ENCODE assay signal across 18 mouse cellular contexts in the genomic region with DNA sequence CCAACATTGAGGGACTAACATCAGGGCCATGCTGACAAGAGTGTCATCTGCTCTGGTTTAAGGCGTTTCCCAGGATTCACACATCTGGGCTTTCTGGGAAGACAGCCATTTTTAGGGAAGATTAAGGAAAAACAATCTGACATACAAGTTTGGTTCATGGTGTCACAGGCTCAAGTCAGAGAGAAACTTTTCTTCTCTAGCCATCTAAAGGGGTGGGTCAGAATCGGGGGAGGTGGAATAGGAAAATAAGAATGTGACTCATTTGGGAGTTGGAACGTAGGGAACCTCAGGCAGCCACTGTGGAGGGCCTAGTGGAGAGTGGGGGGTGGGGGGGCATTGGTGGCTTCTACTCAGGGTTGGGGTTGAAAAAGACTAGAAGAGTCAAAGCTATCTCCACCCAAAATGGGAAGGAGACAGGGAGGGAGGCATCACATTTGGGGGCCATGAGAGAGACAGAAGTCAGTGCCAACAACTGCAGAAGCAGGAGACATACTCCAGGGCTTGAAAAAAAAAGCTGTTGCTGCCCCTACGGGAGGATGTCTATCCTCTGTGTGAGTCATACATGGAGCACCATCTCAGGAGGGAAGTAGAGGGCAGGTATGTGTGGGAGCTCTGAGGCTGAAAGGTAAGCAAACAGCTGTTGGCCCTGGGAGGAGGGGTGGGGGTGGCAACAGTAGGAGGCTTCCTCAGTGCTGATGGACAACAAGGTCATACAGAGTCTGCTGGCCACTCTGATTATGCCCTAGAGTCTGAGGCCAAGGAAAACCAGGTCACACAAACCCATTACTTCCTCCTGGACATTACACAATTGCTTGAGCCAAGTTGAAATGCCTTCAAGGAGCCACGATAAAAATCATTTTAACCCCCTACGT.
DNase-seq lines count a peak whose midpoint lies in the region; ATAC-seq lines count a peak whose summit lies in the region.
"Had no signal": no experiment of that assay in that cellular context is flagged by ENCODE, and none has a peak within 500 bp of the region (broad histone marks: within the 10 kb centered on the region; RNA-seq: fewer than 3 reads in every experiment).

No protein-coding gene starts in this region.

- H3K9ac ChIP-seq in kidney, embryonic 14.5 days (ENCODE audit: low read depth, low read length): no peak overlapping the region
- H3K9ac ChIP-seq: embryonic facial prominence, embryonic 12.5 days; hindbrain, embryonic 12.5 days; midbrain, embryonic 15.5 days; neural tube, embryonic 15.5 days had no signal

- no peak overlapping the region for H3K27ac ChIP-seq in kidney, embryonic 14.5 days (ENCODE audit: low read depth, low read length)
- H3K27ac ChIP-seq: embryonic facial prominence, embryonic 12.5 days; hindbrain, embryonic 12.5 days; left cerebral cortex, adult 2 months; midbrain, embryonic 15.5 days; neural tube, embryonic 15.5 days had no signal

- WGBS in kidney, embryonic 14.5 days: 77% methylated on average over 6 of the region's 6 CpGs

- H3K4me1 ChIP-seq in kidney, embryonic 14.5 days (ENCODE audit: control insufficient read depth, insufficient read depth, low read length): no peaks in the 10 kb centered on the region
- H3K4me1 ChIP-seq: embryonic facial prominence, embryonic 12.5 days; hindbrain, embryonic 12.5 days; midbrain, embryonic 15.5 days; neural tube, embryonic 15.5 days had no signal

- ATAC-seq in granulocyte monocyte progenitor cell, adult 5-6 weeks (replicated peaks; ENCODE audit: poor library complexity, severe bottlenecking): peak; percentile 45
- no peak for ATAC-seq in kidney, embryonic 14.5 days (ENCODE audit: low FRiP score, low TSS enrichment)
- ATAC-seq: CD4-positive, CD25-positive, alpha-beta regulatory T cell, adult 4 months; forebrain, embryonic 14.5 days; midbrain, embryonic 15.5 days had no signal

- no peaks in the 10 kb centered on the region for H3K27me3 ChIP-seq in kidney, embryonic 14.5 days (ENCODE audit: control insufficient read depth, insufficient read depth, low read length)
- H3K27me3 ChIP-seq: embryonic facial prominence, embryonic 12.5 days; hindbrain, embryonic 12.5 days; midbrain, embryonic 15.5 days; neural tube, embryonic 15.5 days had no signal

- DNase-seq in gastrocnemius, postnatal 25 days: peak; percentile 19
- DNase-seq in gastrocnemius, adult 8-10 months (ENCODE audit: low spot score in 2 of 2): no peak
- peak; percentile 8 to 42 for DNase-seq in lung, adult 18-20 months
- no peak for DNase-seq in lung, postnatal 14 days
- peak; percentile 74 for DNase-seq in skeletal muscle tissue, adult 2 months (ENCODE audit: low read depth, low spot score)
- DNase-seq in c-Kit-positive CD71-positive TER-119-positive erythroid progenitor cells, embryonic 14.5 days (ENCODE audit: low spot score): no peak
- DNase-seq: cerebellum, postnatal 10 days; kidney, adult 11 months; kidney, postnatal 4 days had no signal

- no peaks in the 10 kb centered on the region for H3K36me3 ChIP-seq in kidney, embryonic 14.5 days (ENCODE audit: control insufficient read depth, insufficient read depth, low read length)
- H3K36me3 ChIP-seq: embryonic facial prominence, embryonic 12.5 days; hindbrain, embryonic 12.5 days; midbrain, embryonic 15.5 days; neural tube, embryonic 15.5 days had no signal

- H3K9me3 ChIP-seq in kidney, embryonic 14.5 days (ENCODE audit: control insufficient read depth, low read length): no peaks in the 10 kb centered on the region
- H3K9me3 ChIP-seq: midbrain, embryonic 15.5 days; neural tube, embryonic 15.5 days had no signal

- H3K4me3 ChIP-seq in kidney, embryonic 14.5 days (ENCODE audit: low read length): no peak overlapping the region
- H3K4me3 ChIP-seq: embryonic facial prominence, embryonic 12.5 days; hindbrain, embryonic 12.5 days; left cerebral cortex, adult 2 months; midbrain, embryonic 15.5 days; neural tube, embryonic 15.5 days had no signal

- H3K4me2 ChIP-seq in kidney, embryonic 14.5 days (replicated peaks; ENCODE audit: low read depth, low read length): no peak overlapping the region
- H3K4me2 ChIP-seq: embryonic facial prominence, embryonic 12.5 days; hindbrain, embryonic 12.5 days; midbrain, embryonic 15.5 days; neural tube, embryonic 15.5 days had no signal

Comparison
In these comparisons a context has a peak if more than half of its experiments do, and no peak if none do; other contexts are left out.
1. DNase-seq: peak in gastrocnemius, postnatal 25 days (single experiment), lung, adult 18-20 months (2 of 2) and skeletal muscle tissue, adult 2 months (single experiment); none in gastrocnemius, adult 8-10 months (0 of 2), lung, postnatal 14 days (single experiment) and c-Kit-positive CD71-positive TER-119-positive erythroid progenitor cells, embryonic 14.5 days (single experiment).